Mouse (Mus musculus): Measurements from ENCODE around the gene Tmem174.

The Tmem174 gene

DNA sequence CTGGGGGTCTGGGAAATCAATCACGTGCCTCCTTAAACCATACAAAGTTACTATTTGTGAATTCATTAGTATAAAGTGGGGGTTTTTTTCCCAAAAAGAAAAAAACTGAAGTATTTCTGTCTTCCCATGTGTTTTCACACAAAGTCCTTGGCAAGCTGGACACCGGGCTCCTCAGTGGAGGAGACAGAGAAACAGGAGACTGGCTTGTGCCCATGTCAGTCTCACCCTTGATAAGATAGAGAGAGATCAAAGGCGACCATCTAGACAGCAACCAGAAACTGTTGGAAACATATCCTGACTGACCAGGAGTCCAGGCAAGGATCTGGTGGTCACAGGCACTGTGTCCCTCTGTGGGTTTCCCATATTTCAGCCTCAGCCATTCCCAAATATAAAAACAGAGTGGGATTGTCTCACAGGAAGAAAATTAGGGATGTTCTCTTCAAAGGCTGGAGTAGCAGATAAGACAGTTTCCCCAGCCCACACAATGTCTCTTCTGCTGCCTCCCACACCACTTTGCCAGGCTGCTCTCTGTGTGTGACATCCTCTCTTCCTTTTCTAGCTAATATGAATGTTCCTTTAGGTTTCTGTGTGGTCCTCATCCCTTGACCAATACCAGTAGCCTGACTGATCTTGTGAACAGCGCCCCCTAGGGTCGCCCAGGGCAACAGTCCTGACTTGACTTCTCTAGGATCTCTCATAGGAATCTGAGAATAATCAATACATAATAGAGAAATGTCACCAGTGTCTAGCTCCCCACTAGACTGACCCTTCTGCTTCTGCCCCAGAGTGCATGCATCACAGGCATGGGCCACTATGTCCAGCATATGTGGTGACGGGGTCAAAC lies 3.3 kb downstream of the Tmem174 start:
- DNase-seq (ENCODE audit: extremely low spot score, low read depth, low spot score): no peak

DNA sequence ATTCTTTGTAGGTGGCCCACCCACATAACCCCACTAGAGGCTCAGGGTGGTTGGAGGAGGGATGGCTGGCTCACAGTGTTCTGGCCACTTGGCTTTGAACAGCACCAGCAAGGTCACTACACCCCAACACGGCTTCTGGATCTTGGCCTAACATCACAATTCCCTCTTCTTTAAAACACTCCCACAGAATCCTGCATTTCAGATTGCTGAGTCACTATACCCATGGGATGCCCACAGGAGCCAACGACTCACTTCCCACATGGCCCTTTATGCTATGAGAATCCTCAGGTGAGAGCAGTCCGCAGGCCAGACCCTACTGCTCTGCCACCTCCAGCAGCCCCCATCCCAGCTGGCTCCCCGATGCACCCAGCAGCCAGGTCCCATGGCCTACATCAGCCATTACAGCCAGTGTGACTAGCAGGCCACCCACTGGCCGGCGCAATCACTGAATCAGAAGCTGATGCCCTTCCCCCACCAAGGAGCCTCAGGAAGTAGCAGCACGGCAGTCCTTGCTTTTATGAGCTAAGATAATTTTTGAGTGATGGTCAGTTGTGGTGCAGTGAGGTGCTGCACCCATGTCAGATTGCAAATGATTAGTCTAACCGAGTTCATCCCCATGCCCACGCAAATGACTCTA lies 4.8 kb downstream of the Tmem174 start:
- DNase-seq (ENCODE audit: extremely low spot score, low read depth, low spot score): no peak

DNA sequence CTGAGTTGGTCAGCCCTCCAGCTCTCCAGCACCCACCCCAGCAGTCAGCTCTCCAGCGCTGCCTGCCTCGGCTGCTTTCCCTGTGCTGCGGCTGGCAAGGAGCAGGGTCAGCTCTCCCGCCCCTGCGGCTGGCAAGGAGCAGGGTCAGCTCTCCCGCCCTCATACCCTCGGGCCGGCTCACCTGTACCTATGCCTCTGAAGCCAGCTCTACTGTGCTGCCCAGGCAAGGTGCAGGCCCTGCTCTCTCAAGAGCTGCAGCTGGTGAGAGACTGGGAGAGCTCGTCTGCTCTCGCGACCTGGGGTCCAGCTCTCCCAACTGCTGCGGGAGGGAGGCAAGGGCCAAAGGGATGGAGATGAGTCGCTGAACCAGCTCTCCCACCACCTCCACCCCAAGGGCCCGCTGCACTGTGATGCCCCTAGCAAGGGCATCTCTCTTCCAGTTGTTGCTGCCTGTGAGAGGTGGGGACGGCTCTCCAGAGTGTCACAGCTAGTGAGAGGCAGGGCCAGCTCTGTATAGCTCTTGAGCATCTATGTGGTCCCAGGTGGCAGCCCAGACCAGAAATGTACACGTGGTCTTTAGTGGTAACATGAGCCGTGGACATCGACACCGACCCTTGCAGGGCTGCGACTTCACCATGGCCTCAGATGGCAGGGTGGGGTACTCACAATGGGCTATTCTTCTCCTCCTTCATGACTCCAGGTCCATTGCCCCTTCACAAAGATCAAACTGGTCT lies 5.9 kb downstream of the Tmem174 start:
- DNase-seq (ENCODE audit: extremely low spot score, low read depth, low spot score): no peak

DNA sequence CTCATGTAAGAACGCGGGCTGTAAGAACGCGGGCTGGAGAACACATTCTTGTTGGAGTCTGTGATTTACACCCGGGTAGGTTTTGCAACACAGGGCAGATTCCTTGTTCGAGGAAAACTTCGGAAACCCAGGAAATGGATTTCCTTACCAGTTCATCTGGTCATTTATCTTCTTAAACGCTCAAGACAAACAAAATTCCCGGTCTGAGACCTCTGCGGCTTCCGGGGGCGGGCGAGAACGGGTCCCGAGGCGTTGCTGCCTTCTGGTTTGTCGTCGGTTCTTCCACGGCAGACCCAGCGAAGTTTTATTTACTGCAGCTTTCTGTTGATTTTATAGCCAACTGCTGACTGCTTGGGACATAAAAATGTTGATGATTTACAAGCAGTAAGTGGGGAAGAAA lies 10.5 kb downstream of the Tmem174 start:
- peak; percentile 12 for DNase-seq (ENCODE audit: extremely low spot score, low read depth, low spot score)

DNA sequence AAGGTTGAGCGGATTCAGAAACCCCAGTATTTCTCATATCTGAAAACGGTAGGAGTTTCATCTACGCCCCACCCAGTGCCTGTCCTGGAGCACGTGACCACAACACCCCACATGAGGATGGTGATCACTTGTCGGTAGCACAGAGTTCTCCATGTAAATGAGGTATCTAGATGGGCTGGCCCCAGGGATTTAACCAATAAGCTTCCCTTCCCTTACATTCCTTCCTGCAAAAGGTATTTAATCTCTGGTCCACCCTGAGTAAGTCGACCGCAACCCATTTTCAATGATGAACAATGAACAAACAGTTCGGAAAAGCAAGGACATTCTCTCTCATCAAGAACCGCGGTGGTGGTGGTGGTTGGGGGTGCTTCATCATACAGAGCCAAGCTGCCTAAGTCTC lies 12.7 kb downstream of the Tmem174 start:
- no peak for DNase-seq (ENCODE audit: extremely low spot score, low read depth, low spot score)

DNA sequence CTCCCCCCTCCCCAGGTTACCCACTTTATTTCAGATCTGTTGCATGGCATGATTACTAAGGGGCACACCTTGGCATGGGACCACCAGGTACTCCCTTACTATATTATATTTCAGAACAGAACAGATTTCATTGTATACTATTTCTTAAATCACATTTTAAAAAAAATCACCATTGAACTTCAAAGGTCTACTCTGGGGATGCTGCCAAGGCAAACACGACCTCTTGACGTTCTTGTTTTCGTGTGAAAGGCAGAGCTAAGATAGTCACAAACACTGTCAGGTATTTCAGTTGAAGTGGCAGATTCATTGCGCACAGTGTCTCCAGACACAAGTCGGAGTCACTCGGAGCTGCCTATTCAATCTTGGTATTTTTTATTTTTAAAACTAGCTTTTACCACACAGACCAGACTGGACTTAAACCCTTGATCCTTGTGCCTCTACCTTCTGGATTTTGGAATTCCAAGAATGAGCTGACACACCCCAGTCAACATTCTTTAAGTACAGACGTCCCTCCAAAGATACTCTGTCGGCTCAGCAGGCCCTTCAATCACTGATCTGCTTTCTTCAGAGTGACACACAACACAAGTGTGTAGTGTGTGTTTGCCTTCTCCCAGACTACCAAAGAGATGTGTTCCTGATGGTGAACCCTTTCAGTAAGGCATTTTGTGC lies 14.2 kb downstream of the Tmem174 start:
- no peak for DNase-seq (ENCODE audit: extremely low spot score, low read depth, low spot score)

DNA sequence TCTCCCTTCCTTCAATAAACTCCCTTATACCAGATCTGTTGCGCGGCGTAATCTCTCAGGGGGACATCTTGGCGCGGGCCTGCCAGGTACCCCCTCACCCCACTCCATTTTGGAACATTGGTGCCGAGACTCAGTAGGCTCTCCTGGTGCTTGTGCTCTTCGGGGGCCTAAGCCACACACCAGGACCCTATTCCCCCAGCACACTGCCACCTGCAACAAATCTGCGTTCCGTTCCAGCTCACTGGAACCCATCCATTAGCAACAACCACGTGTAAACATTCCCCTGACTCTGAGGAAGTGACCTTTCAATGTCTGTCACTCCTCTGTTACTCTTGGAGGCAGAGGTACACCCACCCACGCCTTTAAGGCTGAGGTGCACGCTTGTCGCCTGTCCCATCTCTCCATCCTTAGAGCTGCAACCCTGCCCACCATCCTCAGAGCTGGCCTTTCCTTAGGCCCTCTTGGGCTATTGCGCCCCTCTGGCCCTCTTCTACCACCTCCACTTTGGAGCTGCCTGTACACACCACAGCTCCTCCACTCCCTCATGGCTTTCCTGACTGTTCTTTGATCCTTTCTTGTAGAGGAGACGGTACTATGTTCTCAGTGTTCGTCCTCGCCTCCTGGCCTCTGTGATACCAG lies 19.7 kb downstream of the Tmem174 start:
- no peak for DNase-seq (ENCODE audit: extremely low spot score, low read depth, low spot score)

DNA sequence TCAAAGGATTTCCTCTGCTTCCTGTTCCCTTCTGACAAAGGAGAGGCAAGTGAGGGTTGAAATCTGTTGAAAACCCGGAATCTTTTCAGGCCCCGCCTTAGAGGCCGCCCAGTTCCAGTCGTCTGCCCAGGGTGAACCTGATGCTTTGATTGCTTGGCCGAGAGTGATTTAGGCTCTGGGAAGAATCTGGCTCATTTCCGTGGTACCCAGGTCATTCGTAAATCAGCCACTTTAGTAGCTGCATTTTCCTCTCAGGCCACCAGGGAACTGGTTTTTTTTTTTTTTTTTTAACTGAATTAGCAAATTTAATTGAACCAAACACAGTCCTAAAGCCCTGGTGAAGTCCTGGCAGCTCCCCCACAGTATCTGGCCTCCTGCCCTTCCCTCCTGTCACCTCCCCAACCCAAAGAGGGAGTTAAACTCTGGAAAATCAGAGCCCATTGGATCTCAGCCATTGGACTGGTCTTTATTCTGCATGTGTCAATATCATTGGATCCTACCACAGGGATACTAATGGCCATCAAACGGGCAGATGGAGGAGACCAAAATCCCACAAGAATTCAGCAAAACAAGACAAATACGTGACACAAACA lies 29.2 kb downstream of the Tmem174 start:
- DNase-seq (ENCODE audit: extremely low spot score, low read depth, low spot score): no peak

DNA sequence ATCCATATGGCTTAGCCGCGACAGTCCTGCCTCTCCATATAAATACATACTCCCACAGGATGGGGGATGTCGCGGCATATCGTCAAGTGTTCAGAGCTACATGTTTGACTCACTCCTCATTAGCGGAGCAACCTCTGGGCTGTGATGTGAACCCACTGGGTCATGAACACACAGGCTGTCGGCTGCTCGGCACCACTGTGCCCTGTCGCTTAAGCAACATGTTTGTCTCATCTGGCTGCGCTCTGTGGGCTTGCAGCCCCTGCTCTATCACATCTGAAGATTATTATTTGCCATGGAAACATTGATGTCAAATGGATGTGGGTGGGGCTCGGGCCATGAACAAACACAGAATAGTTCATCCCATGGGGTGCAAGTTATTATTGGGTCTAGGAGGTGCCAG lies 33.4 kb downstream of the Tmem174 start:
- DNase-seq (ENCODE audit: extremely low spot score, low read depth, low spot score): no peak

DNA sequence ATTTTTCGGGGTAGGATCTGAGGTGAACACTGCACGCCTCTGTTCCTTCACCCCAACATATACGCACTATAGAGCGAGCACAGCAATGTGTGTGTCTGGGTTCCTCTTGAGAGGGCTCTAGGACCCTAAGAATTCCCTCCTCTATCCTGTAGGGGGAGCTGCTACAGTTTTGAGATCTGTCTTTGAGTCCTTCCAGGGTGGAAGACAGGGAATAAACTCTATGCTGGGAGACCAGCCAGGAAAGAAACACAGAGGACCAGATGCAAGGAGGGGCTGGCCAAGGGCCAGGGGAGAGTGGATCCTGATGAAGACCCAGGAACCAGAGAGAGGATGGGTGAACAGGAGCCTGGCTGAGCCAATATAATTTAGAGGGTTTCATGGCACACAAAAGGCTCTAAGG lies 40.5 kb downstream of the Tmem174 start:
- no peak for DNase-seq (ENCODE audit: extremely low spot score, low read depth, low spot score)

DNA sequence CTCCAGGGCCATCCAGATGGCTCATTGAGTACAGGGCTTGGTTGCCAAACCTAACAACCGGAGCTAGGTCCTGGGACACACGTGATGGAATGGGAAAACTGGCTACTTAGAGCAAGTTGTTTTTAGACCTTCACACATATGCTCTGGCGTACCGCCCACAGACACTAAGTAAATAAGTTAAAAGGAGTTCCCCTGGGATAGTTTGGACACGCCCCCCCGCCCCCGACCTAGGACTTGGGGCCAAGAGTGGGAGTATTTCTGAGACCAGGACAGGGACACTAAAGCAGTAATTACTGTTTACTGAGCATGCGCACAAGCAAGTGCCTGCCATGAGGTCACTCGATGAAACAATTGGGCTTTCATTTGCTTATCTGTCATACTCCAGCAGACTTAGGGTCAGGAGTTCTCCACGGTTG lies 42.5 kb downstream of the Tmem174 start:
- DNase-seq (ENCODE audit: extremely low spot score, low read depth, low spot score): no peak

DNA sequence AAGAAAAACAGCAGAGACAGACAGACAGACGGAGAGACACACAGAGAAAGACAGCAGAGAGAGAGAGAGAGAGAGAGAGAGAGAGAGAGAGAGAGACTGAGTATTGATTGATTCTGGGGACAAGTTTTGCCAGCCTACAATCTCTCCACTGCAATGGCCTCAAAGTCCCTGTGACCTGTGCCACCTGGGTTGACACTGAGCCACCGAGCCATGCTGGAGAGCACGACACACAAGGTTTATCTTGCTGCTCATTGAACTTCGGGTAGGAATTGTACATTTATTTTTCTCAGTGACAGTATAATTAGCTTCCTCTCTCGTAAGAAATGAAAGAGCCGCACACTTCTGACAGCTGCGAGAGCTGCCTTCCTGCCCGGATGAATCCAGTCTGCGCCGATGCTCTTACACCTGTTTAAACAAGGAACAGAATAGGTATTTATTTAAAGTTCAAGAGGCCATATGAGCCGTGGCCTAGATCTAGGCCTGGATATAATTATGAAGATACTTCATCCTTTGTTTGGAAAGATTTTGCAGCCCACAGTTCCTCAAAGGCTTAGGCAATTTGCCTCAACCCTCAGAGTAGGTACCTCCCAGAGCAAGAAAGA lies 43.2 kb downstream of the Tmem174 start:
- DNase-seq (ENCODE audit: extremely low spot score, low read depth, low spot score): no peak

DNA sequence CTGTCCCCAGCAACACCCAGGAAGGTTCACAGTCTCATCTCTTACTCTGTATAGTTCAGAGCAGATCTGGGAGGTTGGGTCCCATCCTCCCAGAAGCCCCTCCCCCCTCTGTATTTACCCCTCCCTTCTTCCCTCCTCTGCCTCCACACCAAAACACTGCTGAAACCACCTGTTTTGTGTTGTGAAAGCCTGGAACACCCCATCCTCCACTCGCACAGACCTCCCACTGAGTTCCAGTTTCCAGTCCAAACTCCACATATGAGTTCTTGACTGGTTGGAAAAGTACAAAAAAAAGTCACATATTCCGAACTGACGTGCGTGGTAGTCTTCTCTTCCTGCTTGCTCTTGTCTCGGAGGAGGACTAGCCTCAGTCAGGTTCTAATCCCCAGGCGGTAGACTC lies 45.8 kb downstream of the Tmem174 start:
- DNase-seq (ENCODE audit: extremely low spot score, low read depth, low spot score): no peak

DNA sequence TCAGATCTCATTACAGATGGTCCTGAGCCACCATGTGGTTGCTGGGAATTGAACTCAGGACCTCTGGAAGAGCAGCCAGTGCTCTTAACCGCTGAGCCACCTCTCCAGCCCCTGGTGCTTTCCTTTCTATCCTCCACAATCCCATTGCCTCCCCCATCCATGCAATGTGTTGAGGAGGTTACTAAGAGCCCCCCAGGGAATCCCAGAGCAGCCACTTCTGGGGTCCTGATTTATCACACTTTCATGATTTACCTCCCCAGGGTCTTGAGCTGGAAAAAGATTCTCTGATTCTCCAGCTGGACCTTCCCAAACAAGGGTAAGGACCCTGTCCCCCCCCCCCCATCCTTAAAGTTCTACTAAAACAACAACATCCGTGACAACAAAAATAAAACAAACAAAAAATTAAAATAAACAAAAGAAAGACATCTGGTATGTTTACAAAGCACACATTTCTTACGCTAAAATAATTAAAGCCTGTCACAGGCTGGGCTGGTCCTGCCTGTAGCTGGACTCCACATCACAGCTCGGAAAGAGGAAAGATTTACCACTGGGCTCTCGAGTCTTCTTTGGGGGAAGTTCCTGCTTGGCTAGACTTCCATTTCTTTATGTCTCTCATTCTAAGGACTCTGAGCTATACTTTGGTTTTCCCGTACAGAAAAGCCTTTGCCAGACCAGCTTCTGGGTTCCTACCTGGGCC lies 46.4 kb downstream of the Tmem174 start:
- DNase-seq (ENCODE audit: extremely low spot score, low read depth, low spot score): no peak

DNA sequence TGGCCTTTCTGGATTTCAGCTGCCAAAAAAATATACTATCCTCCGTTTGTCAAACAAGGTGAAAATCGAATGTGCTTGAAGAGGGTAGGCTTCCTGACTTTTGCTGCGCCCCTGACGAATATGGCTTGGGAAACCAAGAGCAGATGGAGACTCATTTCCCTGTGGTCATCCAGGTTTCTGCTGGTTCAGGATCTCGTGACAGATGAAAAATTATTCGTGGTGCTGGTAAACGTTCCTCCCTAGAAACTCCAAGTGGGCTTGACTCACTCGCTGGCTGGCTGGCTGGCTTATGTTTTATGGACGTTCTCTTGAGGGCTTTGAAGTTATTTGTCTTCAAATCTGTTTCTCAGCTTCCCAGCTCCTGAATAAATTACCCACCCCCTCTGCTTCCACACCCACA lies 47.6 kb downstream of the Tmem174 start:
- no peak for DNase-seq (ENCODE audit: extremely low spot score, low read depth, low spot score)

DNA sequence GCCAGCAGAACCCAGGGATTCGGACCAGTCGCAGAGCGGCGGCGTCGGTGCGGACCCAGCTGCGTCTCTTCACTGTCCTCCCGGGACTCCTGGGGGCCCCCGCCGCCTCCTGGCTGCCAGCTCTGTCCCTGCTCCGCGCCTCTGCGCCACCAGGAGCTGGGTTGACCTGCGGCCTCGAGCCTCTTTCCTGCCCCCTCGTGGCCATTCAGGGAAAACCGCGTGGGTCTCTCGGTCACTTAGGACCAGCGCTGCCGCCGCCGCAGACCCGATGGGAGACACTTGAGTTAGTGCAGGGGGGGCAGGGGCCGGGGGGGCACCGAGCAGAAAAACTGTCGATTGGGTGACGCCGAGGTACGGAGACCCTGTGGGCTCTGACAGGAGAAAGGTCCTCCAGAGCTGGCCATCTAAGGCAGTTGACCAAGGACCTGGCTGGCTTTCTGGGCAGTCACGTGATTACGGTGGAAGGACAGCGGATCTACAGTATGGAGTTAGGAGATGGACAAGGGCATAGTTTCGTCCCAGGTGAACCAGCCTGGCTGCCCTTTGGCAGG lies 48.2 kb downstream of the Tmem174 start:
- DNase-seq (ENCODE audit: extremely low spot score, low read depth, low spot score): peak; percentile 77

DNA sequence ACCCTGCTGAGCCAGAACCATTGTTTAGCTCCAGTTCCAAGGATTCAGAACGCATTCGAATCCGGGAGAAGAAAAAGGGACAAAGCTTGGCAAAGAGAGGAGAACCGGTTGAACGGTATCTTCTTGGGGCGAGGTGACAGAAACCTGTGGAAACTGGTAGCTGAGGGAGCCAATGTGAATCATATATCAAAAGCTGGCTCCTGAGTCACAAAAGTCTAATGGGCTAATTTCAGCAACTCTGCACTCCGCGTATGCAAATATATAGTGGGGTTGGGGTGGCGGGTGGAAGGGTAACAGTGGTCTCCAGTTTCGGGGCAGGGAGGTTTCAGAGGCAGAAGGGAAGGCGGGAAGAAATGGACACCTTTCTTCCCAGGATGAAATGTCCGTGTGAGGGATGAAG lies 48.7 kb downstream of the Tmem174 start:
- no peak for DNase-seq (ENCODE audit: extremely low spot score, low read depth, low spot score)

DNA sequence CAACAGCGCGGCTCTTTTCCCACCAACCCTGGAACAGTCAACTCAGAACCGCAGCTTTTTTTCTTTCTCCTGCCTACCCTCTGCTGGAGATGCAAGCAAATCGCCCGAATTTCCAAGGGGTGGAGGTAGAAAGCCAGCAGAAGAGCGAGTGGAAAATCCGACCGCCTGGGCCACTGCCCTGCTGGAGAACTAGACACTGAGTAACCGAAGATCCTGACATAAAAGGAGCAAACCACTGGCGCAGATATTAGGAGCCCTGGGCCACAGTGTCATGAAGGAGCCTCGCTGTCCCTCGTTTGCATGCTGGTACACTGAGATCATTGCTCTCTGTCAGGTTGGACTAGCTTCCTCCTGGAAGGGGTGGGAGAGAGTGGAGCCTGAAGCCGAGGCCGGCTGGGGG lies 49.6 kb downstream of the Tmem174 start:
- DNase-seq (ENCODE audit: extremely low spot score, low read depth, low spot score): no peak

Data from hindlimb bud, embryonic 11.5 days (tissue).